Mouse (Mus musculus): ENCODE measurements around the gene Nol4l.
"Not testable (repeated sequence)": the region's sequence is repeated elsewhere in the genome, so short reads cannot be mapped to it uniquely, and the experiment has no call there.

Gene Nol4l

GRCm38 (mm10) chr2:153510136-153510535, 19.6 kb downstream of the Nol4l start:
- DNase-seq = no peak

GRCm38 (mm10) chr2:153509211-153510029, 20.4 kb downstream of the Nol4l start:
- peak; percentile 32 for DNase-seq

GRCm38 (mm10) chr2:153508405-153508804, 21.4 kb downstream of the Nol4l start:
- no peak for DNase-seq

GRCm38 (mm10) chr2:153507969-153508368, 21.8 kb downstream of the Nol4l start:
- no peak for DNase-seq

GRCm38 (mm10) chr2:153506385-153506784, 23.4 kb downstream of the Nol4l start:
- no peak for DNase-seq

- no peak for DNase-seq
These were observed 30.6 kb downstream of the Nol4l start for GRCm38 (mm10) chr2:153499154-153499553.

GRCm38 (mm10) chr2:153496898-153497297, 32.9 kb downstream of the Nol4l start:
- no peak for DNase-seq

GRCm38 (mm10) chr2:153496301-153496700, 33.5 kb downstream of the Nol4l start:
- DNase-seq = no peak

GRCm38 (mm10) chr2:153495818-153496217, 34.0 kb downstream of the Nol4l start:
- no peak for DNase-seq

- DNase-seq = not testable (repeated sequence)
These were observed 34.4 kb downstream of the Nol4l start for GRCm38 (mm10) chr2:153495391-153495790.

GRCm38 (mm10) chr2:153494293-153494811, 35.4 kb downstream of the Nol4l start:
- peak; percentile 43 for DNase-seq

- no peak for DNase-seq
These were observed 35.9 kb downstream of the Nol4l start for GRCm38 (mm10) chr2:153493781-153494292.

GRCm38 (mm10) chr2:153493393-153493731, 36.4 kb downstream of the Nol4l start:
- no peak for DNase-seq

- DNase-seq = peak; percentile 79
These were observed 37.0 kb downstream of the Nol4l start, which contains the start of gene 4930404H24Rik for GRCm38 (mm10) chr2:153492573-153493392. Gene 4930404H24Rik (plus strand): TSS chr2:153492790.

GRCm38 (mm10) chr2:153492179-153492517, 37.6 kb downstream of the Nol4l start:
- no peak for DNase-seq

- no peak for DNase-seq
These were observed 38.1 kb downstream of the Nol4l start for GRCm38 (mm10) chr2:153491512-153492178.

- no peak for DNase-seq
These were observed 38.8 kb downstream of the Nol4l start for GRCm38 (mm10) chr2:153490940-153491339.

GRCm38 (mm10) chr2:153490116-153490515, 39.7 kb downstream of the Nol4l start:
- no peak for DNase-seq

- no peak for DNase-seq
These were observed 45.7 kb downstream of the Nol4l start for GRCm38 (mm10) chr2:153484071-153484470.

GRCm38 (mm10) chr2:153483118-153483983, 46.4 kb downstream of the Nol4l start:
- DNase-seq = peak; percentile 80

GRCm38 (mm10) chr2:153481861-153482120, 48.0 kb downstream of the Nol4l start:
- DNase-seq = no peak
